Mouse (Mus musculus): ENCODE data around the gene Nfatc2. TPM values are rescaled to one million over a fixed set of nuclear protein-coding genes. Genes with fewer than 3 reads are reported as not detected.

Gene Nfatc2
- polyA plus RNA-seq, 1 experiment from 2014 or later: 2.0 TPM

GRCm38 (mm10) chr2:168472899-168473298 lies 128.6 kb downstream of the Nfatc2 start:
- Histone ChIP-seq H3K36me3 (ENCODE audit: insufficient read depth, low read length) (no peaks in the 10 kb centered on the region), H3K27me3 (ENCODE audit: insufficient read depth, low read length) (no peaks in the 10 kb centered on the region), H3K4me2 (ENCODE audit: low read length) (peak overlapping the region; percentile 61), H3K27ac (no peak overlapping the region), H3K4me3 (replicated peaks; ENCODE audit: low read depth, low read length) (peak overlapping the region; percentile 28; the same call in 1 of the 2 replicates), H3K9ac (ENCODE audit: low read depth, low read length) (peak overlapping the region; percentile 52), H3K4me1 (replicated peaks; ENCODE audit: insufficient read depth, low read length) (0 out of 2 replicates have a peak, but pooled peaks cover 2% of the 10 kb centered on the region), H3K9me3 (replicated peaks; ENCODE audit: low read length) (no peaks in the 10 kb centered on the region)
- DNase-seq (ENCODE audit: low spot score): peak; percentile 68
- ATAC-seq (replicated peaks; ENCODE audit: low FRiP score, low read depth): peak; percentile 35; the same call in 1 of the 2 replicates
- TF ChIP-seq CTCF (IDR thresholded peaks at IDR 0.05; ENCODE audit: low read depth): peak; percentile 82
- WGBS: 3% methylated on average over 16 of the region's 16 CpGs

DNA sequence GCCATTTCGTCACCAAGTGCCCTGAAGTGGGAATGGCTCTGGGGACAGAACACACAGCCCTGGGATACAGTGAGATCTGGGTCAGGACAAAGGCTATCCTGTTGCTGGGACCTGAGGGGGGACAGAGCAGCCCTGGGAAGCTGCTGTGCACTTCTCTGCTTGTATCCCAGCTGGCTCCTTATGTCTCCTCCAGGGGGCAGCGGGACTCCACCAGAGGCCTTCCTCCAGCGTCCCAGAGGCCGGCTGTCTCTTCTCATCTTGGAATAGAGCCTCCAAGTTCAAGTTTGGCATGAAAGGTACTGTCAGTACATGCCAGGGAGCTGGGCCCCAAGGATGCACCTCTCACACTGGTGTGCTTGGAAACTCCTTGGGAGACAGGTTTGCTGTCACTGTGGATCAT lies 132.4 kb downstream of the Nfatc2 start:
- Histone ChIP-seq H3K4me2 (ENCODE audit: low read length) (no peak overlapping the region), H3K4me3 (replicated peaks; ENCODE audit: low read depth, low read length) (no peak overlapping the region), H3K27me3 (ENCODE audit: insufficient read depth, low read length) (no peaks in the 10 kb centered on the region), H3K4me1 (replicated peaks; ENCODE audit: insufficient read depth, low read length) (0 out of 2 replicates have a peak, but pooled peaks cover 2% of the 10 kb centered on the region), H3K9me3 (replicated peaks; ENCODE audit: low read length) (no peaks in the 10 kb centered on the region), H3K9ac (ENCODE audit: low read depth, low read length) (no peak overlapping the region), H3K36me3 (ENCODE audit: insufficient read depth, low read length) (no peaks in the 10 kb centered on the region), H3K27ac (no peak overlapping the region)
- TF ChIP-seq CTCF (IDR thresholded peaks at IDR 0.05; ENCODE audit: low read depth): peak; percentile 88
- 12% methylated on average over 4 of the region's 4 CpGs for WGBS
- ATAC-seq (replicated peaks; ENCODE audit: low FRiP score, low read depth) (no peak), DNase-seq (ENCODE audit: low spot score) (peak; percentile 78)

DNA sequence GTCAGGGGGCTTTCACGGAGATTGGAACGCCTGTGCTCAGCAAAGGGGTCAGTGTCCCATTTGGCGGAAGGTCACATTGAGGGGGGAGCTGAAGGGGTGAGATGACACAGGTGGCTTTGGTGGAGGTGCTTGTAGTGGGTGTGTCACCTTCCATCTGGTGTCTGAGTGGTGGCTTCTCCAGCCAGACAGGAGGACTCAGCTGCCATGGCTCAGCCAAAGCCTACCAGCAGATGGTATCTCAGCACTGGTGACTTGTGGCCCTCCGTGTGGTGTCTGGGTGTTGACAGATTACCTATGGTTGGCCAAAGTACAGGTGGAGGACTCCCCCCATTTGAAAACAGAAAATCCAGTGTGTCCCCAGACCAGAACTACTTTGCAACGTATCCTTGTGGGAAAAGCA lies 134.3 kb downstream of the Nfatc2 start:
- H3K4me3 ChIP-seq (replicated peaks; ENCODE audit: low read depth, low read length): no peak overlapping the region
- WGBS: 68% methylated on average over 5 of the region's 5 CpGs
- no peak overlapping the region for H3K9ac ChIP-seq (ENCODE audit: low read depth, low read length)
- TF ChIP-seq CTCF (IDR thresholded peaks at IDR 0.05; ENCODE audit: low read depth): no peak
- ATAC-seq (replicated peaks; ENCODE audit: low FRiP score, low read depth) (no peak), DNase-seq (ENCODE audit: low spot score) (no peak)
- H3K4me1 ChIP-seq (replicated peaks; ENCODE audit: insufficient read depth, low read length): no peaks in the 10 kb centered on the region
- H3K27ac ChIP-seq: no peak overlapping the region
- no peaks in the 10 kb centered on the region for H3K27me3 ChIP-seq (ENCODE audit: insufficient read depth, low read length)
- H3K36me3 ChIP-seq (ENCODE audit: insufficient read depth, low read length): no peaks in the 10 kb centered on the region
- no peak overlapping the region for H3K4me2 ChIP-seq (ENCODE audit: low read length)
- H3K9me3 ChIP-seq (replicated peaks; ENCODE audit: low read length): no peaks in the 10 kb centered on the region

- Histone ChIP-seq H3K9ac (ENCODE audit: low read depth, low read length) (no peak overlapping the region), H3K4me1 (replicated peaks; ENCODE audit: insufficient read depth, low read length) (no peaks in the 10 kb centered on the region), H3K27ac (no peak overlapping the region), H3K4me3 (replicated peaks; ENCODE audit: low read depth, low read length) (no peak overlapping the region), H3K4me2 (ENCODE audit: low read length) (no peak overlapping the region), H3K9me3 (replicated peaks; ENCODE audit: low read length) (no peaks in the 10 kb centered on the region), H3K27me3 (ENCODE audit: insufficient read depth, low read length) (no peaks in the 10 kb centered on the region), H3K36me3 (ENCODE audit: insufficient read depth, low read length) (no peaks in the 10 kb centered on the region)
- WGBS: 57% methylated on average over 9 of the region's 9 CpGs
- peak; percentile 39 for DNase-seq (ENCODE audit: low spot score)
- no peak for ATAC-seq (replicated peaks; ENCODE audit: low FRiP score, low read depth)
- TF ChIP-seq CTCF (IDR thresholded peaks at IDR 0.05; ENCODE audit: low read depth): no peak
Observed at GRCm38 (mm10) chr2:168466066-168466465, 135.4 kb downstream of the Nfatc2 start.

DNA sequence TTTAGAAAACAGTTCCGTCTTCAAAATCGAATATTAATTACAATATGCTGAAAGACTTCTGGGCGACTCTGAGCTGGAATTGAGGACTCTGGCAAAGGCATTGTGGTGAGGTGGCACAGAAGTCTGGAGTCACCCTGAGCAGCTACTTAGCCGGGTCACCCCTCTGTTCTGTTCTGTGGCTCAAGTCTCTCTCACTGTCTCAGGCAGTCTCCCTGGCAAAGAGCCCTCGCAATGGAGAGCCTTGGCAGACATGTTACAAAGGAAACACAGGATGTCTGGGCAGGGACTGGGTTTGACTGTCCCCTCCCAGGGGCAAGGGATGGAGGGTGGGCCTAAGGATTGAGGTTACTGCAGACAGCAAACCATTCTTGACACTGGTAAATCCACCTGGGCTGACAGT lies 135.8 kb downstream of the Nfatc2 start:
- H3K4me3 ChIP-seq (replicated peaks; ENCODE audit: low read depth, low read length): no peak overlapping the region
- no peak overlapping the region for H3K4me2 ChIP-seq (ENCODE audit: low read length)
- DNase-seq (ENCODE audit: low spot score) (no peak), ATAC-seq (replicated peaks; ENCODE audit: low FRiP score, low read depth) (no peak)
- no peak overlapping the region for H3K9ac ChIP-seq (ENCODE audit: low read depth, low read length)
- no peak for TF ChIP-seq CTCF (IDR thresholded peaks at IDR 0.05; ENCODE audit: low read depth)
- no peaks in the 10 kb centered on the region for H3K27me3 ChIP-seq (ENCODE audit: insufficient read depth, low read length)
- no peaks in the 10 kb centered on the region for H3K36me3 ChIP-seq (ENCODE audit: insufficient read depth, low read length)
- WGBS: 76% methylated on average over 5 of the region's 5 CpGs
- H3K9me3 ChIP-seq (replicated peaks; ENCODE audit: low read length): no peaks in the 10 kb centered on the region
- no peak overlapping the region for H3K27ac ChIP-seq
- no peaks in the 10 kb centered on the region for H3K4me1 ChIP-seq (replicated peaks; ENCODE audit: insufficient read depth, low read length)

DNA sequence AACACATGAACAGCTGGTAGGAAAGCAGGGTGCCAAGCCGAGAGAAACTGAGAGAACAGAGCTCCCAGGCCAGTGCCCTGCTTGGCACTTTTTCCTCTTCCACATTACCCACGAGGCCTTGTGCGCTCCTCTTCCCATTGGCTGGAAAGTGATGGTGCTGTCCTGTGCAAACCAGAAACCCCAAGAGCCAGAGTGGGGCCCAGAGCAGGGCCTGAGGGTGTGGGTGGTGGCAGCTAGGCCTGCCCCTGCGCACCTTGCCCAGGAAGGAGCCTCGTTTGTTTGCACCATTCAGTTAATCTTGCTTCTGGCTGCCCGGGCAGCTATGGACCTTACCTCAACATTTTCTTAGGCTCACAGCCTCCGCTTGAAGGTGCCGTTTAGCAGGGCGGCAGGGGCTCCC lies 139.6 kb downstream of the Nfatc2 start:
- Histone ChIP-seq H3K4me3 (replicated peaks; ENCODE audit: low read depth, low read length) (no peak overlapping the region), H3K27me3 (ENCODE audit: insufficient read depth, low read length) (no peaks in the 10 kb centered on the region), H3K4me2 (ENCODE audit: low read length) (no peak overlapping the region), H3K36me3 (ENCODE audit: insufficient read depth, low read length) (no peaks in the 10 kb centered on the region), H3K27ac (no peak overlapping the region), H3K9ac (ENCODE audit: low read depth, low read length) (no peak overlapping the region), H3K9me3 (replicated peaks; ENCODE audit: low read length) (no peaks in the 10 kb centered on the region), H3K4me1 (replicated peaks; ENCODE audit: insufficient read depth, low read length) (no peaks in the 10 kb centered on the region)
- TF ChIP-seq CTCF (IDR thresholded peaks at IDR 0.05; ENCODE audit: low read depth): no peak
- ATAC-seq (replicated peaks; ENCODE audit: low FRiP score, low read depth) (no peak), DNase-seq (ENCODE audit: low spot score) (no peak)
- WGBS: 79% methylated on average over 9 of the region's 9 CpGs

DNA sequence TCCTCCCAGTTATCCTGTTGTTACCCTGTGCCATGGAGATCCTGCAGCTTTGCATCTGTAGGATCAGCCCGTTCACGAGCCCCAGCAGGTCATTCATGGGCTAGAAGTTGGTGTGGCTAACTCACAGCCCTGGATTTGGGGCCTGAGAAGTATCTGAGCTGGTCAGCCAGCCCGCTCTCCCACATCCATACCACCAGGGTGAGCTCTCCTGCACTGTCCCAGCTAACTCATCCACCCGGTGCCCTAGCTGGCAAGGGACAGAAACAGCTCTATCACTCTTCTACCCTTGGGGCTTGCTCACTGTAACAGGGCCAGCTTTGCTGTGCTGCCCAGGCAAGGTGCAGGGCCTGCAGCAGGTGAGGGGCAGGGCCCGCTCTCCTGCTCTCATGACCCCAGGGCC lies 141.8 kb downstream of the Nfatc2 start:
- Histone ChIP-seq H3K9ac (ENCODE audit: low read depth, low read length) (no peak overlapping the region), H3K4me3 (replicated peaks; ENCODE audit: low read depth, low read length) (no peak overlapping the region), H3K27ac (no peak overlapping the region), H3K4me1 (replicated peaks; ENCODE audit: insufficient read depth, low read length) (no peaks in the 10 kb centered on the region), H3K27me3 (ENCODE audit: insufficient read depth, low read length) (no peaks in the 10 kb centered on the region), H3K9me3 (replicated peaks; ENCODE audit: low read length) (no peaks in the 10 kb centered on the region), H3K36me3 (ENCODE audit: insufficient read depth, low read length) (no peaks in the 10 kb centered on the region), H3K4me2 (ENCODE audit: low read length) (no peak overlapping the region)
- ATAC-seq (replicated peaks; ENCODE audit: low FRiP score, low read depth): no peak
- peak; percentile 53 for TF ChIP-seq CTCF (IDR thresholded peaks at IDR 0.05; ENCODE audit: low read depth)
- DNase-seq (ENCODE audit: low spot score): no peak
- WGBS: 70% methylated on average over 5 of the region's 5 CpGs

All from kidney, postnatal 0 days (tissue).